Mouse (Mus musculus) hindbrain, embryonic 11.5 days (tissue): ENCODE measurements around the gene Tmem167. TPM values are rescaled to one million over a fixed set of nuclear protein-coding genes. Genes with fewer than 3 reads are reported as not detected.
"Not testable (repeated sequence)": the region's sequence is repeated elsewhere in the genome, so short reads cannot be mapped to it uniquely, and the experiment has no call there.

Source experiments
- ATAC-seq: fragments of 200-750 bp; cut with Nextera tagmentation; 2 replicates; pipeline ENCODE4 v1.8.0; 2017; ENCODE audit warnings: mild to moderate bottlenecking, moderate TSS enrichment, moderate library complexity; ENCODE audit not compliant: low FRiP score
- DNase-seq: peaks from one replicate; pipeline ENCODE4 v3.0.0-alpha.2; 2015; ENCODE audit warnings: low spot score
- H3K27ac ChIP-seq: fragments of 300-500 bp; sonication (generic); 2 replicates; pipeline ENCODE4 v1.5.1; 2014; ENCODE audit warnings: mild to moderate bottlenecking, low read depth, low read length
- H3K27me3 ChIP-seq: fragments of 300-500 bp; sonication (generic); 2 replicates; pipeline ENCODE4 v1.6.1; 2014; ENCODE audit warnings: mild to moderate bottlenecking, low read length, moderate library complexity, mixed read lengths; ENCODE audit not compliant: control insufficient read depth, insufficient read depth
- H3K36me3 ChIP-seq: fragments of 300-500 bp; sonication (generic); 2 replicates; pipeline ENCODE4 v1.6.1; 2014; ENCODE audit warnings: mild to moderate bottlenecking, low read length, moderate library complexity, mixed read lengths; ENCODE audit not compliant: control insufficient read depth, insufficient read depth
- H3K4me1 ChIP-seq: fragments of 300-500 bp; sonication (generic); replicated peaks from 2 replicates; pipeline ENCODE4 v1.6.1; 2014; ENCODE audit warnings: low read length, mixed read lengths; ENCODE audit not compliant: control insufficient read depth, insufficient read depth
- H3K4me2 ChIP-seq: fragments of 300-500 bp; sonication (generic); replicated peaks from 2 replicates; pipeline ENCODE4 v1.6.1; 2014; ENCODE audit warnings: mild to moderate bottlenecking, low read depth, low read length
- H3K4me3 ChIP-seq: fragments of 300-500 bp; sonication (generic); 2 replicates; pipeline ENCODE4 v1.5.1; 2014; ENCODE audit warnings: low read depth, low read length
- H3K9ac ChIP-seq: fragments of 300-500 bp; sonication (generic); 2 replicates; pipeline ENCODE4 v1.6.1; 2014; ENCODE audit warnings: low read depth, low read length
- H3K9me3 ChIP-seq: fragments of 300-500 bp; sonication (generic); 2 replicates; pipeline ENCODE4 v1.6.1; 2016; ENCODE audit warnings: low read length; ENCODE audit not compliant: control insufficient read depth
- WGBS: fragments of 180-500 bp; shearing (Covaris S2); extraction: QIAGEN DNeasy Blood & Tissue Kit; methylation state at CpG from one replicate; pipeline ENCODE4 v1.1.7; 2014; 5-methylcytosine and 5-hydroxymethylcytosine counted together
- polyA plus RNA-seq: library from polyadenylated mRNA; unstranded; fragments of >200 nt; fragmentation: Nextera tagmentation; extraction: Ambion mirVana; gene quantifications from 2 replicates; pipeline ENCODE4 v1.2.1, GENCODE M21; 2014

Gene Tmem167
- polyA plus RNA-seq: 67.2 and 68.1 TPM in 2 replicates

GRCm38 (mm10) chr13:90088962-90089824 is at the start of gene Tmem167, which contains the start of gene Xrcc4:
Tmem167 (plus strand) TSS chr13:90089123.
Xrcc4 (minus strand) TSS chr13:90089608.
- no peaks in the 10 kb centered on the region for H3K4me1 ChIP-seq
- peak within 1 kb of the TSS; percentile 78 for H3K27ac ChIP-seq
- no peaks in the 10 kb centered on the region for H3K27me3 ChIP-seq
- DNase-seq: peak; percentile 94
- ATAC-seq: peak; percentile 100
- H3K9me3 ChIP-seq: no peaks in the 10 kb centered on the region
- 3% methylated on average over 41 of the region's 41 CpGs for WGBS
- peak within 1 kb of the TSS; percentile 88 for H3K4me2 ChIP-seq
- H3K36me3 ChIP-seq: no peaks in the 10 kb centered on the region
- peak within 1 kb of the TSS; percentile 88 for H3K9ac ChIP-seq
- H3K4me3 ChIP-seq: peak within 1 kb of the TSS; percentile 91

- H3K9ac ChIP-seq: no peak overlapping the region
- H3K9me3 ChIP-seq: no peaks in the 10 kb centered on the region
- WGBS: 37% methylated on average over 2 of the region's 2 CpGs
- DNase-seq (peak; percentile 54), ATAC-seq (no peak)
- H3K27ac ChIP-seq: no peak overlapping the region
- H3K4me3 ChIP-seq: no peak overlapping the region
- no peaks in the 10 kb centered on the region for H3K36me3 ChIP-seq
- H3K4me1 ChIP-seq: no peaks in the 10 kb centered on the region
- no peaks in the 10 kb centered on the region for H3K27me3 ChIP-seq
- no peak overlapping the region for H3K4me2 ChIP-seq
These were observed 49.3 kb upstream of the Tmem167 start for GRCm38 (mm10) chr13:90039613-90040012.

- no peak overlapping the region for H3K4me3 ChIP-seq
- WGBS: 84% methylated on average over 6 of the region's 6 CpGs
- H3K27me3 ChIP-seq: no peaks in the 10 kb centered on the region
- no peak overlapping the region for H3K9ac ChIP-seq
- no peaks in the 10 kb centered on the region for H3K36me3 ChIP-seq
- no peaks in the 10 kb centered on the region for H3K4me1 ChIP-seq
- H3K4me2 ChIP-seq: no peak overlapping the region
- no peaks in the 10 kb centered on the region for H3K9me3 ChIP-seq
- ATAC-seq (no peak), DNase-seq (no peak)
- no peak overlapping the region for H3K27ac ChIP-seq
These were observed 37.2 kb upstream of the Tmem167 start for GRCm38 (mm10) chr13:90051735-90052134.

- DNase-seq (no peak), ATAC-seq (no peak)
- no peak overlapping the region for H3K4me3 ChIP-seq
- H3K9me3 ChIP-seq: no peaks in the 10 kb centered on the region
- WGBS: 81% methylated on average over 3 of the region's 3 CpGs
- H3K36me3 ChIP-seq: no peaks in the 10 kb centered on the region
- H3K9ac ChIP-seq: no peak overlapping the region
- no peaks in the 10 kb centered on the region for H3K4me1 ChIP-seq
- H3K4me2 ChIP-seq: no peak overlapping the region
- no peaks in the 10 kb centered on the region for H3K27me3 ChIP-seq
- H3K27ac ChIP-seq: no peak overlapping the region
These were observed 36.5 kb upstream of the Tmem167 start for GRCm38 (mm10) chr13:90052408-90052807.

- no peaks in the 10 kb centered on the region for H3K27me3 ChIP-seq
- 93% methylated on average over 1 of the region's 1 CpGs for WGBS
- no peak for ATAC-seq
- no peak for DNase-seq
- no peak overlapping the region for H3K27ac ChIP-seq
- H3K4me2 ChIP-seq: no peak overlapping the region
- H3K9ac ChIP-seq: no peak overlapping the region
- no peaks in the 10 kb centered on the region for H3K4me1 ChIP-seq
- no peaks in the 10 kb centered on the region for H3K9me3 ChIP-seq
- no peak overlapping the region for H3K4me3 ChIP-seq
- no peaks in the 10 kb centered on the region for H3K36me3 ChIP-seq
These were observed 27.0 kb upstream of the Tmem167 start for GRCm38 (mm10) chr13:90061877-90062276.

GRCm38 (mm10) chr13:90089825-90090183 is 881 bp downstream of the Tmem167 start:
- Histone ChIP-seq H3K27me3 (no peaks in the 10 kb centered on the region), H3K9me3 (no peaks in the 10 kb centered on the region), H3K9ac (peak overlapping the region; percentile 88), H3K36me3 (no peaks in the 10 kb centered on the region), H3K4me3 (peak overlapping the region; percentile 91), H3K4me2 (peak overlapping the region; percentile 70), H3K4me1 (no peaks in the 10 kb centered on the region), H3K27ac (peak overlapping the region; percentile 78)
- no peak for DNase-seq
- ATAC-seq: peak; percentile 87
- under 1% methylated on average over 18 of the region's 27 CpGs for WGBS

GRCm38 (mm10) chr13:90101514-90101913 is 12.6 kb downstream of the Tmem167 start:
- H3K4me2 ChIP-seq: no peak overlapping the region
- peaks cover 2% of the 10 kb centered on the region; the same call in 1 of the 2 replicates for H3K36me3 ChIP-seq

GRCm38 (mm10) chr13:90106139-90106538 is 17.2 kb downstream of the Tmem167 start:
- 93% methylated on average over 7 of the region's 7 CpGs for WGBS
- Histone ChIP-seq H3K4me1 (no peaks in the 10 kb centered on the region), H3K4me3 (no peak overlapping the region), H3K9me3 (no peaks in the 10 kb centered on the region), H3K4me2 (no peak overlapping the region), H3K27ac (no peak overlapping the region), H3K36me3 (peaks cover 2% of the 10 kb centered on the region; the same call in 1 of the 2 replicates), H3K27me3 (no peaks in the 10 kb centered on the region), H3K9ac (no peak overlapping the region)
- ATAC-seq (no peak), DNase-seq (no peak)

More at GRCm38 (mm10) chr13:90101514-90101913, 12.6 kb downstream of the Tmem167 start:
- ATAC-seq (no peak), DNase-seq (no peak)
- H3K27ac ChIP-seq: no peak overlapping the region
- H3K4me3 ChIP-seq: no peak overlapping the region
- no peaks in the 10 kb centered on the region for H3K9me3 ChIP-seq
- H3K27me3 ChIP-seq: no peaks in the 10 kb centered on the region
- no peaks in the 10 kb centered on the region for H3K4me1 ChIP-seq
- no peak overlapping the region for H3K9ac ChIP-seq

- H3K27ac ChIP-seq, H3K9ac ChIP-seq, ATAC-seq, H3K4me3 ChIP-seq, H3K36me3 ChIP-seq, H3K4me2 ChIP-seq, H3K4me1 ChIP-seq, H3K9me3 ChIP-seq, DNase-seq, H3K27me3 ChIP-seq: not testable (repeated sequence)
- WGBS: 93% methylated on average over 5 of the region's 5 CpGs
These were observed 19.8 kb downstream of the Tmem167 start for GRCm38 (mm10) chr13:90108746-90109145.
